Mouse (Mus musculus): ENCODE data around the gene Gfral.

GRCm38 (mm10) chr9:76162446-76162845 is 51.0 kb downstream of the Gfral start:
- TF ChIP-seq POLR2A (IDR thresholded peaks at IDR 0.05; ENCODE audit: insufficient read length, low read depth) (no peak), TCF3 (IDR thresholded peaks at IDR 0.05; ENCODE audit: insufficient read length, low read depth) (no peak), E2F4 (IDR thresholded peaks at IDR 0.05; ENCODE audit: insufficient read depth) (no peak), MAX (IDR thresholded peaks at IDR 0.05; ENCODE audit: low read depth) (no peak)

Data from myocyte (in vitro differentiated cells).